Mouse (Mus musculus): ENCODE results near the gene C1qa.
A peak's percentile ranks its signal among the peaks of the same experiment; 100 is the strongest.

DNA sequence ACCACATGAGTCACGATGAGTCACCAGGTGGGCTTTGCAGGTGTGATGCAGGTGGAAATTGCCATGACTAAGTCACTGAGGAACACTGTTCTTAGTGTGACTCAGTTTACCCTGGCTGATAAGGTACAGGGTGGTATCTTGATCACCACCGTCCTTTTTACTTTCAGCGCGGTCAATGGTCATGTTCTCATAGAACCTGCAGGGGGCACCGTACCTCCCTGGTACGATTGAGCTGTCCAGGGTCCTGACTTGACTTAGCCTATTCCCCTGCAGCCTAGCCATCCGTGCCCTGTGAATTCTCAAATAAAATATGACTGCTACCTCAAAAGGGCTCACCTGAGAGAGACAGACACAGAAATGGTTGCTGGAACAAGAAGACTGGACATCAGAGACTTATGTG is 8.4 kb upstream of the C1qa start:
- TF ChIP-seq CTCF (IDR thresholded peaks at IDR 0.05; ENCODE audit: control insufficient read depth, insufficient read depth, insufficient replicate concordance, low read depth, low read length) (peak; percentile 90; the same call in 1 of the 2 replicates), POLR2A (IDR thresholded peaks at IDR 0.05; ENCODE audit: control insufficient read depth, low read depth, low read length) (no peak)

All from testis, adult 2 months (tissue).